Mouse (Mus musculus) E14TG2a.4 (cell line): ENCODE measurements around the gene Olfr160.

Experiments
- CTCF ChIP-seq: conservative IDR thresholded peaks from 2 replicates; pipeline ENCODE4 v1.5.1; 2014; ENCODE audit warnings: low read length
- POU5F1 ChIP-seq: IDR thresholded peaks from 2 replicates; pipeline ENCODE4 v1.6.1; 2014; ENCODE audit warnings: low read length, borderline replicate concordance

DNA sequence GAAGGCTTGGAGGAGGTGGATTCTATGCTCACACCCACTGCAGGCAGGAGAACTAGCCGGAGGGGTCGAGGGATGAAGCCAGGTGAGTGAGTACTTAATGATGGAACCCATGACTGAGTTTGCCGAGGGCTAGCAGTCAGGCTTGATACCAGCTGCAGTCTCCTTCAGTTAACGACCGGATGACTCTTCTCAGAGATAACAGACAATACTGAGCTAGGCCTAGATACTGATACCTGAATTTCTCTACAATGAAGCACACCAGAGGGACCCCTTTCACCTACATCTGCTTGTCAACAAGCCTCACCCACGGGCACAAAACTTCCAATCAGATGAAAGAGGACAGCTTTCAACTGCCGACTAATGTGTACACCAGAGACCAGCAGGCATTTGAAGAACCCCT is 50.0 kb downstream of the Olfr160 start:
- TF ChIP-seq CTCF (no peak), POU5F1 (no peak)
